Mouse (Mus musculus) neural tube, embryonic 15.5 days (tissue): ENCODE results near the gene Ptprg. TPM values are rescaled to one million over a fixed set of nuclear protein-coding genes. Genes with fewer than 3 reads are reported as not detected.

Source experiments
- ATAC-seq: fragments of 200-750 bp; cut with Nextera tagmentation; 2 replicates; pipeline ENCODE4 v1.8.0; 2017; ENCODE audit warnings: mild to moderate bottlenecking, moderate TSS enrichment, moderate library complexity; ENCODE audit not compliant: low FRiP score
- H3K27ac ChIP-seq: fragments of 300-500 bp; sonication (generic); replicated peaks from 2 replicates; pipeline ENCODE4 v1.5.1; 2015; ENCODE audit warnings: mild to moderate bottlenecking, inconsistent platforms
- H3K27me3 ChIP-seq: fragments of 300-500 bp; sonication (generic); replicated peaks from 2 replicates; pipeline ENCODE4 v1.6.1; 2015; ENCODE audit warnings: inconsistent platforms
- H3K36me3 ChIP-seq: fragments of 300-500 bp; sonication (generic); 2 replicates; pipeline ENCODE4 v1.6.1; 2015; ENCODE audit warnings: inconsistent platforms
- H3K4me1 ChIP-seq: fragments of 300-500 bp; sonication (generic); 2 replicates; pipeline ENCODE4 v1.6.1; 2015; ENCODE audit warnings: inconsistent platforms
- H3K4me2 ChIP-seq: fragments of 300-500 bp; sonication (generic); 2 replicates; pipeline ENCODE4 v1.6.1; 2015; ENCODE audit warnings: inconsistent platforms, mild to moderate bottlenecking, moderate library complexity
- H3K4me3 ChIP-seq: fragments of 300-500 bp; sonication (generic); replicated peaks from 2 replicates; pipeline ENCODE4 v1.5.1; 2015; ENCODE audit warnings: mild to moderate bottlenecking, inconsistent platforms
- H3K9ac ChIP-seq: fragments of 300-500 bp; sonication (generic); replicated peaks from 2 replicates; pipeline ENCODE4 v1.6.1; 2015; ENCODE audit warnings: mild to moderate bottlenecking, inconsistent platforms
- H3K9me3 ChIP-seq: fragments of 300-500 bp; sonication (generic); replicated peaks from 2 replicates; pipeline ENCODE4 v1.6.1; 2016; ENCODE audit warnings: inconsistent platforms
- WGBS: fragments of 180-500 bp; shearing (Covaris S2); methylation state at CpG from one replicate; pipeline ENCODE4 v1.1.7; 2015; ENCODE audit warnings: mixed read lengths; 5-methylcytosine and 5-hydroxymethylcytosine counted together
- polyA plus RNA-seq: library from polyadenylated mRNA; unstranded; fragments of >200 nt; fragmentation: Nextera tagmentation; extraction: Ambion mirVana; gene quantifications from 2 replicates; pipeline ENCODE4 v1.2.1, GENCODE M21; 2015

The Ptprg gene
- polyA plus RNA-seq, 1 experiment from 2014 or later, result 40.4 TPM

DNA sequence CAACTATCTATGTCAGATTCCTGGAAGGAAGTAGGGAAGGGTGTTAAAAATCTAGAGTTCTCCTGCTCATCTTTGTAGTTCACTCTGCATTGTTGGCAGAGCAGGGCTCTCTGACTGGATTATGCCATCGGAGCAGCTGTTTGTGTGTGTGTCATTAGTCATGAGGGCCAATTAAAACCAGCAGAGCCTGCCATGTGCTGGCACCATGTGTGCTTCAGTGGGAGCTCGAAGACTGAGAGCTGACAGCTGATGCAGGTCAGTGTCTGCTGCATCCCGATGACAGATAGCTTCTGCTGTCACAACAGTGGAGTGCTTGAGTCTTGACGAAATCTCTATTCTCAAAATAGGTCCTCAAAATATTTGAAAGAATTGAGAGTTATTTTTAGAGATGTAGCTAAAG is 631.7 kb downstream of the Ptprg start:
- ATAC-seq, result peak; percentile 64; the same call in 1 of the 2 replicates
- WGBS, result 27% methylated on average over 4 of the region's 4 CpGs
- H3K27ac ChIP-seq, result peak overlapping the region; percentile 50; the same call in 1 of the 2 replicates

GRCm38 (mm10) chr14:12188352-12188751 is 635.0 kb downstream of the Ptprg start:
- peaks cover 39% of the 10 kb centered on the region for H3K4me1 ChIP-seq
- H3K9ac ChIP-seq, result no peak overlapping the region
- no peak for ATAC-seq
- WGBS, result 31% methylated on average over 4 of the region's 4 CpGs
- H3K4me2 ChIP-seq, result no peak overlapping the region
- H3K4me3 ChIP-seq, result no peak overlapping the region
- H3K27ac ChIP-seq, result 0 out of 2 replicates have a peak overlapping the region, but pooled peaks have one; percentile 23
- no peaks in the 10 kb centered on the region for H3K27me3 ChIP-seq
- H3K9me3 ChIP-seq, result no peaks in the 10 kb centered on the region
- H3K36me3 ChIP-seq, result no peaks in the 10 kb centered on the region

More for the DNA sequence above, 631.7 kb downstream of the Ptprg start:
- Histone ChIP-seq H3K4me2 (no peak overlapping the region), H3K36me3 (no peaks in the 10 kb centered on the region), H3K4me1 (peaks cover 28% of the 10 kb centered on the region), H3K27me3 (no peaks in the 10 kb centered on the region), H3K9ac (no peak overlapping the region), H3K9me3 (no peaks in the 10 kb centered on the region), H3K4me3 (no peak overlapping the region)

GRCm38 (mm10) chr14:12189266-12189665 is 635.9 kb downstream of the Ptprg start:
- Histone ChIP-seq H3K4me1 (peaks cover 39% of the 10 kb centered on the region), H3K9me3 (no peaks in the 10 kb centered on the region), H3K4me2 (peak overlapping the region; percentile 32), H3K4me3 (no peak overlapping the region), H3K36me3 (no peaks in the 10 kb centered on the region), H3K9ac (no peak overlapping the region), H3K27me3 (no peaks in the 10 kb centered on the region), H3K27ac (peak overlapping the region; percentile 74)
- ATAC-seq, result no peak
- WGBS, result 54% methylated on average over 3 of the region's 3 CpGs

DNA sequence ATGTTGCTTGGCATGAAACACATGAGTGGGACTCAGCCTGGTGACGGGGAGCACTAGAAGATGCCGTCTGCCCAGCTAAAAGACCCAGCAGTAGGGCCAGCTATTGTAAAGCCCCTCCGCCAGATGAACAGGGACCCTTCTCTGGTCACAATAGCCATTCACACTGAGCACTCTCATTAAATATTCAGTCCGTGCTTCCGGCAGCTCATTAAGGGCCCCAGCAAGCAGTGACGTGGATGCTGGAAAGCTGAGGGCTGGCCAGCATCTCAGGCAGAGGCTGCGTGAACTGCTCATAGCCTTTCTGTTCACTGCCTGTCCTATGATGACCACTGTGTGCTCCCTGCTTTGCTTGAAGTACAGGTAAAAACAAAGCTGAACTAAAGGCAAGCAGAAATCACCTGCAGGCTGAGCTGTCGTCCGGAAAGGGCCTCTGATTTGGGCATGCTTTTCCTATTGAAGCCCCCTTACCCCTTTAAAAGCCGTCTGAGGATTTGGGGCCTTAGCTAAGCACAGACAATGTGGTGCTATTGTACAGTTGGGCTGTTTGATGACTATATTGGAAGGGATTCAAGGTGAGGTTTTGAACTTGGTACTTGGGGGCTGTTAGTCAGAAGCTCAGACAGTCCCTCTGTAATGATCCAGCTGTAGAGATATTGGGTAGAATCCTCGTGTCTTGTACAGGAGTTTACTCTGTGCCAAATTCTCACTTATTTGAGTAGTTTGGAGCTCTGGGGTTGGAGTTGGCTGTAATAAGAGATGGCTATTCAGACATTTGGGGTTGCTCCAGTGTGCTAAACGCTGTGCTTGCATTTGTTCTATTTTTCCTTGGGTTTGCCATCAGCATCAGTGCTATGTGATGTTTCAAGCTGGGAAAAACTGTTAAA is 636.6 kb downstream of the Ptprg start:
- H3K4me3 ChIP-seq, result no peak overlapping the region
- WGBS, result 21% methylated on average over 12 of the region's 12 CpGs
- no peaks in the 10 kb centered on the region for H3K9me3 ChIP-seq
- peak; percentile 89 for ATAC-seq
- peaks cover 34% of the 10 kb centered on the region for H3K4me1 ChIP-seq
- H3K9ac ChIP-seq, result no peak overlapping the region; the same call in 1 of the 2 replicates
- H3K4me2 ChIP-seq, result peak overlapping the region; percentile 32
- H3K36me3 ChIP-seq, result no peaks in the 10 kb centered on the region
- peak overlapping the region; percentile 74 for H3K27ac ChIP-seq
- no peaks in the 10 kb centered on the region for H3K27me3 ChIP-seq

DNA sequence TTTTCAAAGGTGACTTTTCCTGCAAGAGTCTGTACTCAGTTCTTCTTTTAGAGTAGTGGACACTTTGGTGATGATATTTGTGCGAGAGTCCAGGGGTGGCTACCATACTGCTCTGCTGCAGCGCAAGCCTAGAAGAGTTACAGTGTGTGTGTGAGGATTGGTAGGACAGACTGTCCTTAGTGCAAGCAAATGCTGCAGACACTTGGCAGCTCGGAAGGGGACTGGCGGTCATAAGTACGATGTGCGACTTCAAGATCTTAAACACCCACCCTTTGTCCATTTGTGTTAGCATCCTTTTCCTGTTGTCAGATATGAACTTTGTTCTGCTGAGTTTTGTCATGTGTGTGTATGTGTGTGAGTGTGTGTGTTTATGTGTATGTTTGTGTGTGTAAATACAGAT is 637.7 kb downstream of the Ptprg start:
- H3K27ac ChIP-seq, result no peak overlapping the region
- WGBS, result 75% methylated on average over 6 of the region's 6 CpGs
- no peak overlapping the region for H3K4me3 ChIP-seq
- no peak overlapping the region for H3K4me2 ChIP-seq
- no peak for ATAC-seq
- H3K9me3 ChIP-seq, result no peaks in the 10 kb centered on the region
- H3K9ac ChIP-seq, result no peak overlapping the region
- H3K27me3 ChIP-seq, result no peaks in the 10 kb centered on the region
- H3K36me3 ChIP-seq, result no peaks in the 10 kb centered on the region
- peaks cover 34% of the 10 kb centered on the region for H3K4me1 ChIP-seq

GRCm38 (mm10) chr14:12198735-12199134 is 645.4 kb downstream of the Ptprg start:
- no peak for ATAC-seq

DNA sequence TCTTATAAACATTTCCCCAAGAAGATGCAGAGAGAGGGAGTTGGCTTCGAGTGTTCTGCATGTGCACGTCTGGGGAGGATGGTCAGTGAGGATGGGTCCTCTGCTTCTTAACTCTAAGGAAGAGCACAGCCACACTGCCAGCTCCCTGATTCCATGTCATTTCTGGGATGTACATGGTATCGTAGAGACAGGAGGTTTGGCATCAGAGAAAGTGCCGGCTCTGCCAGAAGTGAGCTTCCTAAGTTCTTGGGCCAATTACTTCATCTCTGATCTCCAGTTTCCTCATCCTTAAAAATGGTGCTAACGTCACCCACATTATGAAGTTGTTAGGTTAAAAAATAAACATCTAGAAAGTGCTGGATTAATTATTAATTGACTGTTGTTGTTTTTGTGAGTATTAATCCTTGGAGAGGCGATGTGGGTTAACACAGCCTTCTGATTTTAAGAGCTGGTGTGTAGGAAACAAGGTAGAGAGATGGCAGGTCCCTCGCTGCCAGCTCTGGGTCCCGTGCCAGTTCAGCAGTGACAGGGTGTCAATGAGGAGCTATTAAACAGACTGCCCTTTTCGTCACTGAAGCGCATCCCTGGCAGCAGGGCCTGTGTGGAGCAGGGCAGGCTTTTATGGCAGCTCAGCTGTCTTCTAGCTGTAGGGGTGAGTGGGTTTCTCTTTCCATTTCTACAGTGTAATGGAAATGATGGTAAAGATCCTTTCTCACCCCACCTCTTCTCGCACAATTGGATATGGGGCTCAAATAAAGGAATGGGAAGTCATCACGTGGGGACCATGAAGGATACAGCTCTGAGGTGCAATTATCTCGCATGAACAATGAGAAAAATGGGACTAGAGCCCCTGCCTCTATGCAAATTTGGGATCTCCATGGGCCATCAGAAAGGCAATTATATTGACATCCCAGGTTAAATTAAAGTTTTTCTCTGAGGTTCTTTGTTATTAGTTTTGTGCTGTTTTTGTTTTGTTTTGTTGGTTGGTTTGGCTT is 646.9 kb downstream of the Ptprg start:
- no peak overlapping the region for H3K4me2 ChIP-seq
- no peak overlapping the region for H3K4me3 ChIP-seq
- H3K27ac ChIP-seq, result no peak overlapping the region; the same call in 1 of the 2 replicates
- H3K9ac ChIP-seq, result no peak overlapping the region
- no peaks in the 10 kb centered on the region for H3K27me3 ChIP-seq
- H3K4me1 ChIP-seq, result peaks cover 15% of the 10 kb centered on the region
- no peaks in the 10 kb centered on the region for H3K9me3 ChIP-seq
- peak; percentile 77 for ATAC-seq
- no peaks in the 10 kb centered on the region for H3K36me3 ChIP-seq
- 45% methylated on average over 13 of the region's 13 CpGs for WGBS

More at GRCm38 (mm10) chr14:12198735-12199134, 645.4 kb downstream of the Ptprg start:
- H3K36me3 ChIP-seq, result no peaks in the 10 kb centered on the region
- WGBS, result 60% methylated on average over 7 of the region's 7 CpGs
- H3K4me2 ChIP-seq, result no peak overlapping the region
- H3K4me1 ChIP-seq, result peaks cover 15% of the 10 kb centered on the region
- H3K9ac ChIP-seq, result no peak overlapping the region
- no peaks in the 10 kb centered on the region for H3K27me3 ChIP-seq
- H3K4me3 ChIP-seq, result no peak overlapping the region
- no peaks in the 10 kb centered on the region for H3K9me3 ChIP-seq
- no peak overlapping the region for H3K27ac ChIP-seq

GRCm38 (mm10) chr14:12202214-12202613 is 648.9 kb downstream of the Ptprg start:
- Histone ChIP-seq H3K9ac (no peak overlapping the region), H3K4me2 (no peak overlapping the region), H3K27me3 (no peaks in the 10 kb centered on the region), H3K27ac (no peak overlapping the region), H3K4me1 (peaks cover 15% of the 10 kb centered on the region), H3K9me3 (no peaks in the 10 kb centered on the region), H3K4me3 (no peak overlapping the region), H3K36me3 (no peaks in the 10 kb centered on the region)
- ATAC-seq, result no peak
- 55% methylated on average over 10 of the region's 10 CpGs for WGBS

GRCm38 (mm10) chr14:12203081-12203480 is 649.7 kb downstream of the Ptprg start:
- WGBS, result 46% methylated on average over 7 of the region's 7 CpGs
- Histone ChIP-seq H3K36me3 (no peaks in the 10 kb centered on the region), H3K27me3 (no peaks in the 10 kb centered on the region), H3K4me1 (peaks cover 15% of the 10 kb centered on the region), H3K27ac (no peak overlapping the region), H3K4me2 (no peak overlapping the region), H3K9ac (no peak overlapping the region), H3K9me3 (no peaks in the 10 kb centered on the region), H3K4me3 (no peak overlapping the region)
- no peak for ATAC-seq

GRCm38 (mm10) chr14:12206138-12206537 is 652.8 kb downstream of the Ptprg start:
- H3K4me3 ChIP-seq, result no peak overlapping the region
- WGBS, result 68% methylated on average over 2 of the region's 2 CpGs
- no peak overlapping the region for H3K4me2 ChIP-seq
- no peaks in the 10 kb centered on the region for H3K27me3 ChIP-seq
- no peak overlapping the region for H3K27ac ChIP-seq
- no peaks in the 10 kb centered on the region for H3K9me3 ChIP-seq
- H3K36me3 ChIP-seq, result no peaks in the 10 kb centered on the region
- no peak overlapping the region for H3K9ac ChIP-seq
- H3K4me1 ChIP-seq, result peaks cover 4% of the 10 kb centered on the region; the same call in 1 of the 2 replicates
- no peak for ATAC-seq

DNA sequence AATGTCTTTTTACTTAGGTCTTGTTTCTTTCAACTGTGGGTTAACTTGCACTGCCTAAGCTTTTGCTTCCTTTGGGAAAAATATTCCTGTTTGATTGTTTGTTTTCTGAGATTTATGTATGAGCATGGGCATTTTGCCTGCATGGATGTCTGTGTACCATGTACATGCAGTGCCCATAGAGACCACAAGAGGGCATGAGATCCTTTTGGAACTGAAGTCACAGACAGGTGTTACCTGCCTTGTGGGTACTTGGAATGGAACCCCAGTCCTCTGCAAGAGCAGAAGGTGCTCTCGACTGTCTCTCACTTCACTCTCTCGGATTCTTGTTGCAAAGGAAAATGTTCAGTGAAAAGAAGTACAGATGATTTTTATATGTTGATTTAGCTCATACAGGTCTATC is 655.2 kb downstream of the Ptprg start:
- no peaks in the 10 kb centered on the region for H3K4me1 ChIP-seq
- H3K27ac ChIP-seq, result no peak overlapping the region
- no peaks in the 10 kb centered on the region for H3K27me3 ChIP-seq
- H3K36me3 ChIP-seq, result peaks cover 6% of the 10 kb centered on the region; the same call in 1 of the 2 replicates
- H3K9ac ChIP-seq, result no peak overlapping the region
- ATAC-seq, result no peak
- no peaks in the 10 kb centered on the region for H3K9me3 ChIP-seq
- 92% methylated on average over 2 of the region's 2 CpGs for WGBS
- H3K4me3 ChIP-seq, result no peak overlapping the region
- H3K4me2 ChIP-seq, result no peak overlapping the region
